Mouse (Mus musculus) kidney, postnatal 0 days (tissue): ENCODE data around the gene Jam3. TPM values are rescaled to one million over a fixed set of nuclear protein-coding genes. Genes with fewer than 3 reads are reported as not detected.
"Not testable (repeated sequence)": the region's sequence is repeated elsewhere in the genome, so short reads cannot be mapped to it uniquely, and the experiment has no call there.

Source experiments
- ATAC-seq: fragments of 200-750 bp; cut with Nextera tagmentation; replicated peaks from 2 replicates; pipeline ENCODE4 v1.8.0; 2017; ENCODE audit warnings: low read depth, moderate number of reproducible peaks, moderate TSS enrichment, moderate library complexity; ENCODE audit not compliant: low FRiP score
- DNase-seq: peaks from one replicate; pipeline ENCODE4 v3.0.0-alpha.2; 2016; ENCODE audit warnings: low spot score
- H3K27ac ChIP-seq: fragments of 300-500 bp; sonication (generic); 2 replicates; pipeline ENCODE4 v1.5.1; 2014; ENCODE audit warnings: mild to moderate bottlenecking
- H3K27me3 ChIP-seq: fragments of 300-500 bp; sonication (generic); 2 replicates; pipeline ENCODE4 v1.6.1; 2014; ENCODE audit warnings: low read length, mixed read lengths; ENCODE audit not compliant: insufficient read depth
- H3K36me3 ChIP-seq: fragments of 300-500 bp; sonication (generic); 2 replicates; pipeline ENCODE4 v1.6.1; 2014; ENCODE audit warnings: low read length, mixed read lengths; ENCODE audit not compliant: insufficient read depth
- H3K4me1 ChIP-seq: fragments of 300-500 bp; sonication (generic); replicated peaks from 2 replicates; pipeline ENCODE4 v1.6.1; 2014; ENCODE audit warnings: antibody characterized with exemption, low read length, mixed read lengths; ENCODE audit not compliant: insufficient read depth
- H3K4me2 ChIP-seq: fragments of 300-500 bp; sonication (generic); 2 replicates; pipeline ENCODE4 v1.6.1; 2014; ENCODE audit warnings: mild to moderate bottlenecking, low read length, moderate library complexity, mixed read lengths
- H3K4me3 ChIP-seq: fragments of 300-500 bp; sonication (generic); replicated peaks from 2 replicates; pipeline ENCODE4 v1.5.1; 2014; ENCODE audit warnings: low read depth, low read length
- H3K9ac ChIP-seq: fragments of 300-500 bp; sonication (generic); 2 replicates; pipeline ENCODE4 v1.6.1; 2014; ENCODE audit warnings: low read depth, low read length
- H3K9me3 ChIP-seq: fragments of 300-500 bp; sonication (generic); replicated peaks from 2 replicates; pipeline ENCODE4 v1.6.1; 2016; ENCODE audit warnings: low read length, inconsistent platforms, mixed read lengths
- CTCF ChIP-seq: IDR thresholded peaks from 2 replicates; pipeline ENCODE4 v1.5.1; 2016; ENCODE audit warnings: antibody characterized with exemption, low read depth, mild to moderate bottlenecking, moderate library complexity
- WGBS: fragments of 180-500 bp; shearing (Covaris S2); extraction: QIAGEN DNeasy Blood & Tissue Kit; methylation state at CpG from one replicate; pipeline ENCODE4 v1.1.7; 2014; 5-methylcytosine and 5-hydroxymethylcytosine counted together
- polyA plus RNA-seq: library from polyadenylated mRNA; unstranded; fragments of >200 nt; fragmentation: Nextera tagmentation; extraction: Ambion mirVana; gene quantifications from 2 replicates; pipeline ENCODE4 v1.2.1, GENCODE M21; 2015

Jam3 gene
- polyA plus RNA-seq, 1 experiment from 2014 or later, result 56.8 TPM

DNA sequence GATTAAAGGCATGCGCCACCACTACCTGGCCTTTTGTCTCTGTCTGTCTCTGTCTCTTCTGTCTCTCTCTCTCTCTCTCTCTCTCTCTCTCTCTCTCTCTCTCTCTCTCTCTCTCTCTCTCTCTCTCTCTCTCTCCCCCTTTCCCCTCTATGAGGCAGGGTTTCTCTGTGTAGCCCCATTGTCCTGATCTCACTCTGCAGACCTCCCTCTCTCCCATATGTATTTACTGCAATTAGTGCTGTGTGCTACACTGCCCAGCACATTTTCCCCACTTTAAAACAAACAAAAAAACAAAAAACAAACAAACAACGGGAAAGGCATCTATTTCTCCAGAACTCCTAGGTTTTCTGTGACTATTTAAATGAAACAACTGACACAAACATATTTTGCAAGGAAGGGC lies 18.4 kb upstream of the Jam3 start:
- ATAC-seq (no peak), DNase-seq (no peak)
- Histone ChIP-seq H3K27ac (no peak overlapping the region), H3K4me2 (no peak overlapping the region), H3K9me3 (no peaks in the 10 kb centered on the region), H3K4me1 (no peaks in the 10 kb centered on the region), H3K4me3 (no peak overlapping the region), H3K36me3 (no peaks in the 10 kb centered on the region), H3K27me3 (no peaks in the 10 kb centered on the region), H3K9ac (no peak overlapping the region)
- 69% methylated on average over 2 of the region's 2 CpGs for WGBS
- no peak for TF ChIP-seq CTCF

DNA sequence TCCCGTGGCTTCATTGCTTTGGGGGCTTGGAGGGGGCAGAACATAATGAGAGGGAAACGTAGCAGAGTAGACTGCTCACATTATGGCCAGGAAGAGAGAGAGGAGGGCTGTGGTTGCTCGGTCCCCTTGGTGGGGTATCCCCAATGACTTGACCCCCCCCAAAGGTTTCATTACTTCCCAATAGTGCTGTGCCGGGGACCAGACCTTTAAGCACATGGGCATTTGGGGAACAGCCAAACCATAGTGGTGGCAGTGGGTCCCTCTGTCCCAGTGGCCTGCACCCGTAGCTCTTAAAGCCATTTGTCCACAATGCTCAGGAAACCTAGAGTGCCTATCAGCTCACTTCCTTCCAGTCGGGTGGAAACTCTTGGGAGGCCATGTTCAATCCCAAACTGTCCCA lies 17.6 kb upstream of the Jam3 start:
- H3K9me3 ChIP-seq, result no peaks in the 10 kb centered on the region
- H3K27ac ChIP-seq, result no peak overlapping the region
- H3K4me3 ChIP-seq, result no peak overlapping the region
- TF ChIP-seq CTCF, result no peak
- ATAC-seq (no peak), DNase-seq (no peak)
- H3K36me3 ChIP-seq, result no peaks in the 10 kb centered on the region
- no peak overlapping the region for H3K9ac ChIP-seq
- WGBS, result 75% methylated on average over 6 of the region's 6 CpGs
- no peaks in the 10 kb centered on the region for H3K27me3 ChIP-seq
- no peak overlapping the region for H3K4me2 ChIP-seq
- H3K4me1 ChIP-seq, result no peaks in the 10 kb centered on the region

DNA sequence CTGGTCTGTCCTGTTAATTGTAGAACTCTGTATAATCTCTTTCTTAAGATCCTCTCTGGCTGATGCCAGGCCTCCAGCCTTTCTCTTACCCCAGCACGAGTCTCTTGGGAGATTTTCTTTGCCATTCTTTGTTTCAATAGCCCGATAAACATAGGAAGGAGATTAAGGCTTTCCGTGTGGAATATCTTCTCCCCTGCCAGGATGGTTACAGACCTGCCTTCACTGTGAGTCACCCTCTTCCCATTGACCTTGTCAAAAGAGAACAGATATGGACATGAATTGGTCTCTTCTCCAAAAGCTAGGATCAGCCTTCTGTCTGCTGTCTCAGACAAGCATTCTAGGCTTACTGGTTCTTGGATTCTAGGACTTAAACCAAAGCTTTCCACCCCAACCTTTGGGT lies 15.5 kb upstream of the Jam3 start:
- 85% methylated on average over 3 of the region's 3 CpGs for WGBS
- ATAC-seq, result no peak

DNA sequence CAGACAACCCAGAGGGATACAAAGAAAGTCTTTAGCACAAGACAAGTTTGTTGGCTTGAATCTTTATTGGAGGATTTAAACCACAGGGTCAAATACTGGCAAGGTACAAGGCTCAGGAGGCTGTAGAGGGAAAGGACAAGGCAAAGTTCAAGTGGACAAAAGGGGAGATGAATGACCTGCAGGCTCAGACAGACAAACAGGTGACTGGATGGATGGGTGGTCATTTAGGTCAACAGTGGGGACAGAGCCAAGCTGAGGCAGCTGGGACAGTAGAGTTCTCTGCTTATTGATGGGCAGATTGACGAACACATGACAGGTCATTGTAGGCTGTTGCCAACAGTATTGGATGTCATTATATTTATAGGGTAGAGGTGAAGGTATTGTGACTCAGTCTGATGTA lies 11.8 kb upstream of the Jam3 start:
- no peak for TF ChIP-seq CTCF
- H3K27ac ChIP-seq, result no peak overlapping the region
- no peak overlapping the region for H3K4me3 ChIP-seq
- no peak overlapping the region for H3K4me2 ChIP-seq
- H3K9me3 ChIP-seq, result no peaks in the 10 kb centered on the region
- ATAC-seq (no peak), DNase-seq (no peak)
- no peak overlapping the region for H3K9ac ChIP-seq
- no peaks in the 10 kb centered on the region for H3K4me1 ChIP-seq
- H3K36me3 ChIP-seq, result no peaks in the 10 kb centered on the region
- WGBS, result 81% methylated on average over 1 of the region's 1 CpGs
- no peaks in the 10 kb centered on the region for H3K27me3 ChIP-seq

More for the DNA sequence above, 15.5 kb upstream of the Jam3 start:
- no peak for DNase-seq
- Histone ChIP-seq H3K4me3 (no peak overlapping the region), H3K4me1 (no peaks in the 10 kb centered on the region), H3K9ac (no peak overlapping the region), H3K36me3 (no peaks in the 10 kb centered on the region), H3K9me3 (no peaks in the 10 kb centered on the region), H3K4me2 (no peak overlapping the region), H3K27ac (no peak overlapping the region), H3K27me3 (no peaks in the 10 kb centered on the region)
- no peak for TF ChIP-seq CTCF

DNA sequence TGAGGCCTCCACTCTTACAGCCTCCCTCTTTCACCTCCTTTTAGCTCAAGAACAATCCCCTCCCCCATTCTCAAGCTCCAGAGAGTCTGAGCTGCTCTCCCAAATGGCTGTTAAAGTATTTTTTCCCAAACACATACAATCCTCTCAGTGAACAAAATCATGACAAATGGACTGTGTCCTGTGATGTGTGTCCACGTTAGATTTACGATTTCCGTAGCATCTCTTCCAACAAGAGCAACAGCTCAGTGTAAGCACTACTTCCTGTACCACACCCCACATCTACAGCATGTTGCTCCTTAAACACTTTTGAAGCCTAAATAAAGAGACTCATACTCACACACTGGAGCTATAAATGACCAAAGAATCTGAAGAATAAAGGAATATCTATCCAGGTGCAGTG lies 10.4 kb upstream of the Jam3 start:
- 51% methylated on average over 3 of the region's 3 CpGs for WGBS
- no peak overlapping the region for H3K9ac ChIP-seq
- H3K27ac ChIP-seq, result no peak overlapping the region
- no peak overlapping the region for H3K4me3 ChIP-seq
- peak; percentile 61 for DNase-seq
- no peaks in the 10 kb centered on the region for H3K4me1 ChIP-seq
- ATAC-seq, result no peak
- H3K36me3 ChIP-seq, result no peaks in the 10 kb centered on the region
- no peak overlapping the region for H3K4me2 ChIP-seq
- H3K27me3 ChIP-seq, result no peaks in the 10 kb centered on the region
- TF ChIP-seq CTCF, result no peak
- no peaks in the 10 kb centered on the region for H3K9me3 ChIP-seq

DNA sequence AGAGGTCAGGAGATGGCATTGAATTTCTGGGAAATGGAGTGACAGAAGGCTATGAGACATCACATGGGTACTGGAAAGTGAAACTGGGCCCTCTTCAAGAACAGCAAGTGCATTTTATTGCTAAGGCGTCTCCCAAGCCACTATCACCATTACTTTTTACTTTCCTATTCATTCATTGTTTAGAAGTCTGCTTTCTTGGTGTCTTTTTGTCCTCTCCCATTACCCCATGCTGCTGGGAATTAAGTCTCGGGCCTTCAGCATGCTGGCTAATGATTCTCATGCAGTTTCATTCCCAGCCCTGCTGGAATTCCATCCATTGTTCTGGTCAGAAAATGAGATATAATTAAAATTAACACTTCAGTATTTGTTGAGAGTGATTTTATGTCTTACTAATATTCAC lies 9.7 kb upstream of the Jam3 start:
- no peaks in the 10 kb centered on the region for H3K4me1 ChIP-seq
- WGBS, result 41% methylated on average over 2 of the region's 2 CpGs
- H3K4me3 ChIP-seq, result no peak overlapping the region
- DNase-seq (no peak), ATAC-seq (no peak)
- no peaks in the 10 kb centered on the region for H3K36me3 ChIP-seq
- H3K9me3 ChIP-seq, result no peaks in the 10 kb centered on the region
- no peaks in the 10 kb centered on the region for H3K27me3 ChIP-seq
- H3K9ac ChIP-seq, result no peak overlapping the region
- TF ChIP-seq CTCF, result no peak
- no peak overlapping the region for H3K27ac ChIP-seq
- no peak overlapping the region for H3K4me2 ChIP-seq

DNA sequence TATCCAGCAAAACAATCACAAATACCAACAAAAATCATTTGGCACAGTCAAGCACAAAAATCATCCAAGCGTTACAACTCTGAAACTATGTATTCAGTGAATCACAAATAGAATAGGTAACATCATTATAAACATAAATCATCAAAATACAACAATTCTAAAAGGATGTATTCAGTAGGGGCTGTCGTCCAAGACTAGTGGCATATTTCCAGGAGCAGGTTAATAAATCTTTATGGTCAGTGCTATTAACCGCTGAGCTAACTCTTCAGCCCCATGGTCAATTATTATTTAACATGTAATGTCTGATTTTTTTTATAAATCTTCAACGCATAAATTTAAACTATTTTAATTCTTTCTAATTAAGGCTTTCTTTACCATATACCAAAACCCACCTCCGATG lies 8.4 kb upstream of the Jam3 start:
- not testable (repeated sequence) for DNase-seq, H3K27me3 ChIP-seq, H3K27ac ChIP-seq, H3K9me3 ChIP-seq, H3K36me3 ChIP-seq, H3K4me2 ChIP-seq, H3K4me3 ChIP-seq, H3K9ac ChIP-seq, ATAC-seq, H3K4me1 ChIP-seq
- 53% methylated on average over 5 of the region's 5 CpGs for WGBS
